Mouse (Mus musculus) limb, embryonic 12.5 days (tissue): ENCODE data around the gene Ppp1r14c. TPM values are rescaled to one million over a fixed set of nuclear protein-coding genes. Genes with fewer than 3 reads are reported as not detected.
"Not testable (repeated sequence)": the region's sequence is repeated elsewhere in the genome, so short reads cannot be mapped to it uniquely, and the experiment has no call there.

ENCODE experiments used
- ATAC-seq: fragments of 200-750 bp; cut with Nextera tagmentation; 2 replicates; pipeline ENCODE4 v1.8.0; 2017; ENCODE audit warnings: low read depth, moderate TSS enrichment; ENCODE audit not compliant: insufficient number of reproducible peaks, insufficient read depth, low FRiP score, low TSS enrichment
- H3K27ac ChIP-seq: fragments of 300-500 bp; sonication (generic); 2 replicates; pipeline ENCODE4 v1.5.1; 2016; ENCODE audit warnings: mild to moderate bottlenecking, moderate library complexity
- H3K27me3 ChIP-seq: fragments of 300-500 bp; sonication (generic); 2 replicates; pipeline ENCODE4 v1.6.1; 2016; ENCODE audit warnings: mild to moderate bottlenecking, moderate library complexity
- H3K36me3 ChIP-seq: fragments of 300-500 bp; sonication (generic); 2 replicates; pipeline ENCODE4 v1.6.1; 2016; ENCODE audit warnings: mild to moderate bottlenecking, moderate library complexity
- H3K4me1 ChIP-seq: fragments of 300-500 bp; sonication (generic); replicated peaks from 2 replicates; pipeline ENCODE4 v1.6.1; 2016
- H3K4me2 ChIP-seq: fragments of 300-500 bp; sonication (generic); 2 replicates; pipeline ENCODE4 v1.6.1; 2016; ENCODE audit warnings: mild to moderate bottlenecking, moderate library complexity
- H3K4me3 ChIP-seq: fragments of 300-500 bp; sonication (generic); replicated peaks from 2 replicates; pipeline ENCODE4 v1.5.1; 2016; ENCODE audit warnings: mild to moderate bottlenecking
- H3K9ac ChIP-seq: fragments of 300-500 bp; sonication (generic); replicated peaks from 2 replicates; pipeline ENCODE4 v1.6.1; 2016; ENCODE audit warnings: mild to moderate bottlenecking, moderate library complexity
- H3K9me3 ChIP-seq: fragments of 300-500 bp; sonication (generic); 2 replicates; pipeline ENCODE4 v1.6.1; 2016; ENCODE audit warnings: mild to moderate bottlenecking, moderate library complexity
- WGBS: fragments of 180-500 bp; shearing (Covaris S2); methylation state at CpG from one replicate; pipeline ENCODE4 v1.1.7; 2016; 5-methylcytosine and 5-hydroxymethylcytosine counted together
- polyA plus RNA-seq: library from polyadenylated mRNA; unstranded; fragments of >200 nt; fragmentation: Nextera tagmentation; extraction: Ambion mirVana; gene quantifications from 2 replicates; pipeline ENCODE4 v1.2.1, GENCODE M21; 2016

Gene Ppp1r14c
- polyA plus RNA-seq, 1 experiment from 2014 or later, result 4.1 TPM

DNA sequence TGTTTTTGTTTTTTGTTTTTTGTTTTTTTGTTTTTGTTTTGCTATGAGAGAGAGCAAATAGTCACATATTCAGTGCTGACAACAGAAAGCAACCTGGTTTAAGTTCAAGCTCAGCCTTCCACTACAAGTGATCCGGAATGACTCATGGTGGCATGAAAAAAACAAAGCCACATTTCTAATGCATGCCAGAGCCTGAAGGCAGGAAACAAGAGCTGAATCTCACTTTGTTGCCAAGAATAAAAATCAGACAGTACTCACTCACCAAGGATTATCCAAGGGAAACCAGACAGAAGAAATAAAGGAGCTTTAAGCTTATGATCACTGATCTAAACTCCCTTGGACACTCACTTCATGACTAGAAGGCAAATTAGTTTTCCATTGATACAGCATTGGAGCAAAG lies 110.8 kb downstream of the Ppp1r14c start:
- 67% methylated on average over 1 of the region's 1 CpGs for WGBS
- no peaks in the 10 kb centered on the region for H3K36me3 ChIP-seq
- ATAC-seq, result no peak
- H3K4me2 ChIP-seq, result no peak overlapping the region
- no peak overlapping the region for H3K4me3 ChIP-seq
- no peak overlapping the region for H3K27ac ChIP-seq
- H3K27me3 ChIP-seq, result no peaks in the 10 kb centered on the region
- no peaks in the 10 kb centered on the region for H3K4me1 ChIP-seq
- no peaks in the 10 kb centered on the region for H3K9me3 ChIP-seq
- H3K9ac ChIP-seq, result no peak overlapping the region

- H3K9ac ChIP-seq, result no peak overlapping the region
- 95% methylated on average over 1 of the region's 1 CpGs for WGBS
- no peaks in the 10 kb centered on the region for H3K36me3 ChIP-seq
- no peak overlapping the region for H3K4me2 ChIP-seq
- ATAC-seq, result no peak
- no peak overlapping the region for H3K27ac ChIP-seq
- H3K4me1 ChIP-seq, result no peaks in the 10 kb centered on the region
- H3K27me3 ChIP-seq, result no peaks in the 10 kb centered on the region
- no peak overlapping the region for H3K4me3 ChIP-seq
- H3K9me3 ChIP-seq, result peaks cover 4% of the 10 kb centered on the region; the same call in 1 of the 2 replicates
Measured at GRCm38 (mm10) chr10:3479772-3480171, 113.9 kb downstream of the Ppp1r14c start.

- no peaks in the 10 kb centered on the region for H3K9me3 ChIP-seq
- H3K27ac ChIP-seq, result no peak overlapping the region
- H3K9ac ChIP-seq, result no peak overlapping the region
- no peak overlapping the region for H3K4me2 ChIP-seq
- ATAC-seq, result no peak
- WGBS, result 90% methylated on average over 3 of the region's 3 CpGs
- no peaks in the 10 kb centered on the region for H3K27me3 ChIP-seq
- H3K36me3 ChIP-seq, result no peaks in the 10 kb centered on the region
- no peaks in the 10 kb centered on the region for H3K4me1 ChIP-seq
- H3K4me3 ChIP-seq, result no peak overlapping the region
Measured at GRCm38 (mm10) chr10:3490052-3490451, 124.2 kb downstream of the Ppp1r14c start.

DNA sequence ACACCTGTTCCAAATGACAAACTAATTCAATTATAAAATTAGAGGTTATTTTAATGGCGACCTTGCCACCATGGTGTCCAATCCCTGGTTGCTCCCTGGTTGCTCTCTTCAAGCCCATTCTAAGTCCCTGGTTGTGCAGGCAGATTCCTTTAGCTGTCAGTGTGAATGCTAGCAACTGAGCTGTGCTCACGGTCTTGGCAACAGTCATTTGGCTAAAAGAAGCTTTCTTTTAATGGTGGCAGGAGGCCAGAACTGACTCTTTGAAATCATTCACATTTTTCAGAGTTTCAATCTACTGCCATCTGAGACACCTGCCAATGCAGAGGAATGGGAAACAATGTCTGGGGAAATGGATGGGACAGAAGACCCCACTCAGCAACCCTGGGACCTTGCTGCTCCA lies 130.9 kb downstream of the Ppp1r14c start:
- no peak overlapping the region for H3K9ac ChIP-seq
- H3K4me2 ChIP-seq, result no peak overlapping the region
- peaks cover 12% of the 10 kb centered on the region; the same call in 1 of the 2 replicates for H3K9me3 ChIP-seq
- WGBS, result 92% methylated on average over 2 of the region's 2 CpGs
- no peaks in the 10 kb centered on the region for H3K4me1 ChIP-seq
- no peaks in the 10 kb centered on the region for H3K36me3 ChIP-seq
- ATAC-seq, result no peak
- H3K4me3 ChIP-seq, result no peak overlapping the region
- no peak overlapping the region for H3K27ac ChIP-seq
- no peaks in the 10 kb centered on the region for H3K27me3 ChIP-seq

- 85% methylated on average over 6 of the region's 6 CpGs for WGBS
- not testable (repeated sequence) for H3K4me3 ChIP-seq, H3K27ac ChIP-seq, H3K9ac ChIP-seq, H3K36me3 ChIP-seq, H3K4me1 ChIP-seq, ATAC-seq, H3K27me3 ChIP-seq, H3K4me2 ChIP-seq
- H3K9me3 ChIP-seq, result peaks cover 12% of the 10 kb centered on the region; the same call in 1 of the 2 replicates
Measured at GRCm38 (mm10) chr10:3500846-3501245, 135.0 kb downstream of the Ppp1r14c start.

GRCm38 (mm10) chr10:3507484-3508221 lies 141.8 kb downstream of the Ppp1r14c start:
- Histone ChIP-seq H3K27me3 (no peaks in the 10 kb centered on the region), H3K4me2 (no peak overlapping the region), H3K4me1 (peaks cover 35% of the 10 kb centered on the region), H3K27ac (peak overlapping the region; percentile 79), H3K9ac (no peak overlapping the region), H3K36me3 (no peaks in the 10 kb centered on the region), H3K9me3 (no peaks in the 10 kb centered on the region), H3K4me3 (no peak overlapping the region)
- 48% methylated on average over 8 of the region's 8 CpGs for WGBS
- ATAC-seq, result peak; percentile 84

- Histone ChIP-seq H3K27ac (peak overlapping the region; percentile 79), H3K4me1 (peaks cover 35% of the 10 kb centered on the region), H3K9ac (no peak overlapping the region), H3K9me3 (no peaks in the 10 kb centered on the region), H3K4me2 (no peak overlapping the region), H3K36me3 (no peaks in the 10 kb centered on the region), H3K27me3 (no peaks in the 10 kb centered on the region), H3K4me3 (no peak overlapping the region)
- ATAC-seq, result peak; percentile 57; the same call in 1 of the 2 replicates
- WGBS, result 68% methylated on average over 2 of the region's 2 CpGs
Measured at GRCm38 (mm10) chr10:3508222-3508588, 142.3 kb downstream of the Ppp1r14c start.

- no peak overlapping the region for H3K4me2 ChIP-seq
- H3K4me1 ChIP-seq, result peaks cover 35% of the 10 kb centered on the region
- H3K36me3 ChIP-seq, result no peaks in the 10 kb centered on the region
- no peak overlapping the region for H3K9ac ChIP-seq
- H3K9me3 ChIP-seq, result no peaks in the 10 kb centered on the region
- no peak overlapping the region for H3K4me3 ChIP-seq
- no peak for ATAC-seq
- 64% methylated on average over 2 of the region's 2 CpGs for WGBS
- no peak overlapping the region for H3K27ac ChIP-seq
- H3K27me3 ChIP-seq, result no peaks in the 10 kb centered on the region
Measured at GRCm38 (mm10) chr10:3508746-3509145, 142.9 kb downstream of the Ppp1r14c start.

GRCm38 (mm10) chr10:3509663-3510277 lies 143.9 kb downstream of the Ppp1r14c start:
- WGBS, result 66% methylated on average over 7 of the region's 7 CpGs
- H3K9me3 ChIP-seq, result no peaks in the 10 kb centered on the region
- H3K4me3 ChIP-seq, result no peak overlapping the region
- H3K9ac ChIP-seq, result no peak overlapping the region
- no peaks in the 10 kb centered on the region for H3K27me3 ChIP-seq
- no peaks in the 10 kb centered on the region for H3K36me3 ChIP-seq
- H3K27ac ChIP-seq, result no peak overlapping the region
- H3K4me1 ChIP-seq, result peaks cover 35% of the 10 kb centered on the region
- no peak for ATAC-seq
- no peak overlapping the region for H3K4me2 ChIP-seq

GRCm38 (mm10) chr10:3510486-3510885 lies 144.6 kb downstream of the Ppp1r14c start:
- no peaks in the 10 kb centered on the region for H3K9me3 ChIP-seq
- no peaks in the 10 kb centered on the region for H3K27me3 ChIP-seq
- no peak for ATAC-seq
- H3K4me1 ChIP-seq, result peaks cover 35% of the 10 kb centered on the region
- no peak overlapping the region for H3K9ac ChIP-seq
- 42% methylated on average over 3 of the region's 3 CpGs for WGBS
- H3K27ac ChIP-seq, result no peak overlapping the region
- H3K4me2 ChIP-seq, result no peak overlapping the region
- H3K36me3 ChIP-seq, result no peaks in the 10 kb centered on the region
- no peak overlapping the region for H3K4me3 ChIP-seq

GRCm38 (mm10) chr10:3511401-3511800 lies 145.5 kb downstream of the Ppp1r14c start:
- Histone ChIP-seq H3K9ac (no peak overlapping the region), H3K27ac (no peak overlapping the region), H3K4me3 (no peak overlapping the region), H3K9me3 (no peaks in the 10 kb centered on the region), H3K36me3 (no peaks in the 10 kb centered on the region), H3K4me2 (no peak overlapping the region), H3K27me3 (no peaks in the 10 kb centered on the region), H3K4me1 (peaks cover 35% of the 10 kb centered on the region)
- 50% methylated on average over 3 of the region's 3 CpGs for whole genome bisulfite sequencing
- ATAC-seq, result no peak
